Mouse (Mus musculus) Muller cell, postnatal 12 days (primary cell): ENCODE data around the gene Rcn2.
A peak's percentile ranks its signal among the peaks of the same experiment; 100 is the strongest.

Experiments
- DNase-seq: peaks from one replicate; pipeline ENCODE4 v3.0.0-alpha.2; 2015; ENCODE audit errors: inconsistent ontology term

Rcn2 gene

GRCm38 (mm10) chr9:56097584-56098298, 56.1 kb downstream of the Rcn2 start:
- no peak for DNase-seq

- no peak for DNase-seq
These were observed 58.4 kb downstream of the Rcn2 start for GRCm38 (mm10) chr9:56100041-56100522.

GRCm38 (mm10) chr9:56101022-56101421, 59.4 kb downstream of the Rcn2 start:
- peak; percentile 73 for DNase-seq

- DNase-seq, result no peak
These were observed 63.3 kb downstream of the Rcn2 start for GRCm38 (mm10) chr9:56104921-56105320.

GRCm38 (mm10) chr9:56106274-56107072, 64.8 kb downstream of the Rcn2 start:
- peak; percentile 75 for DNase-seq

GRCm38 (mm10) chr9:56107527-56107926, 65.9 kb downstream of the Rcn2 start:
- DNase-seq, result peak; percentile 95

GRCm38 (mm10) chr9:56108174-56108573, 66.5 kb downstream of the Rcn2 start:
- DNase-seq, result no peak
